Mouse (Mus musculus): Measurements from ENCODE around the gene Spc25.

The Spc25 gene

DNA sequence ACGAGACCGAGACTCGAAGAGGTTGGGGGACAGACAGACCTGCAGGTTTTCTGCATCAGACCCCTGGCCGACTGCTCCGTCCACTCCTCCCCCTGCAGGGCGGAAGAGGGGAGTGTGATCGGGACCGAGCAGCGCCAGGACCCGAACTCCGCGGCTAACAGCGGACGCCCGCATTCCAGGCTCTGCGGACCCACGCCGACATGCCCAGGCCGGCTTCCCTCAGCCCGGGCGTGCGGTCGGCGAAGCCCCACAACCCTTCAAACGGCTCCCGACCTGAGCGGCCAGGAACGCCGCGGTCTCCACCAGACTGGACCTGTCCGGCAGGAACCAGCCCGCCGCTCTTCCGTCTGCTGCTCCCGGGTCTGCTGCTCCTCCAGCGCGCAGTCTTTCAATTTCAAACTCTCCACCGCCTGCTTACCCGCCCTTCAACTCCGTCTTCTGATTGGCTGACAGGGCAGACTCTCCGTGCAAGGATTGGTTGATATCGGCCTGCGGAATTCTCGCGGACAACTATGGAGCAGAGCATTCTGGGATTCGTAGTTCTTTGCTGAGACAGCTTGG is at the start of gene Spc25:
Gene Spc25, minus strand, starts transcription at position 404 of the 561 bp plus-strand sequence.
- peak; percentile 96 for DNase-seq (ENCODE audit: low read depth, low spot score)

- DNase-seq (ENCODE audit: low read depth, low spot score), result no peak
Observed at GRCm38 (mm10) chr2:69248221-69248755, 42.3 kb upstream of the Spc25 start.

GRCm38 (mm10) chr2:69247081-69247480 is 41.1 kb upstream of the Spc25 start:
- DNase-seq (ENCODE audit: low read depth, low spot score), result no peak

DNA sequence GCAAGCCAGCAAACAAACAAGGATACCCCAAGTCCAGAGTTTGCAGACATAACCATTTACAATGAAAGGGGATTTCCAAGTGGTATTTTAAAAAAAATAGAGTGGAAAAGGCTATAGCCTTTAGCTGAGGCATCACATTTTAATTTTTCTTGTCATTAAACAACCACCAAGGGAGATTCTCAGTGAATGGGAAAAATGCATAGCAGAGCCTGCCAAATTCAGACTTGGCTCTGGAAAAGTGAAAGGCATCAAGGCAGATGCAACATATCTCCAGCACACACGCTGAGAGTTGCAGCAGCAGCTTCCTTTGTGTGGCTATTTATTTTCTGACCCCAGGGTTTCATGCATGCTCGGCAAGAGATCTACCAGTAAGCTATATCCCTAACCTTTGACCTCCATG is 38.9 kb upstream of the Spc25 start:
- DNase-seq (ENCODE audit: low read depth, low spot score), result no peak

GRCm38 (mm10) chr2:69239315-69239714 is 33.3 kb upstream of the Spc25 start:
- no peak for DNase-seq (ENCODE audit: low read depth, low spot score)

DNA sequence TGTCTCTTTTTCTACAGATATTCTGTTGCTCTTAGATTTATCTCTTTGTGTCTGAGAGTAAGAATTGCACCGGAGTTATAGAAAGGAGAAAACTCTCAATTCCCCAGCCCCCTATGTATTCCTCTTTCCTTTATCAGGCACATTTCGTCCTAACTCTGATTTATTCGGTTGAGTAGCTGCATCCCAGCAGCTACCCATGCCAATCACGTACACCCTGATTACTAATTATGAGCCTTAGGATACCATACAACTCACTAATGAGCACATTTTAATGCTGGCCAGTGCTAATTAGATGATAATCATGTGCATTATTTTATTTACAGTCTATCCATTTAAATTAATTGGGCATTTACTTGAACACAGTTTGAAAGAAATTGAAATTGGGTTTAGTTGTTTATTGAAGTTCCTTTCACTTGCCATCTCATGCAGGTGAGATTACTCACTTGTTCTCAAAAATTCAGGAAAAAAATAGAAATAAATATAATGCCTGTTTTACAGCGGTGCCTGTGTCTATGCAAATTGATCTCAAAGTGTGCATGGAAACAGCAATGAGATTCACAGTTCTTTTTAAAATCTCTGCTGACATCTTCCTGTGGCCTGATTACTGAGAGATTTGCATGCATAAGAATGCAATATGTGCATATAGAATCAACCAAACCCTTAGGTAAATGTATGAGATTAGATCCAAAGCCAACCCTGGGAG is 29.1 kb upstream of the Spc25 start:
- no peak for DNase-seq (ENCODE audit: low read depth, low spot score)

DNA sequence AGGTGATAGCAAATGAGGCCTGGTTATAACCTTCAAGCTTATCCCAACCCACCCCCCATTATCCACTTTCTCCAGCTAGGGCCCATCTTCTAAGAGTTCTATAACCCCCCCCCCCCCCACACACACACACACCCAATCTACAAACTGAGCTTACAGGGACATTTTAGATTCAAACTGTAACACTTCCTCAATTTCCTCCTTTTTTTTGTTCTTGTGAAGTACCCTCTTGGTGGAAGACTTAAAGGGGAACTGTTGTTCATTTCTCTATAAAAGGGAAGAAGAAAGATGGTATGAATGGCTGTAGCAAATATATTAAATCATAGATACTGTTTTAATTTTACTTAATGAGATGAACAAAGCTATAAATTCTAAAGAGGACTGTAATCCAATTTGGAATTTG is 26.1 kb upstream of the Spc25 start:
- no peak for DNase-seq (ENCODE audit: low read depth, low spot score)

DNA sequence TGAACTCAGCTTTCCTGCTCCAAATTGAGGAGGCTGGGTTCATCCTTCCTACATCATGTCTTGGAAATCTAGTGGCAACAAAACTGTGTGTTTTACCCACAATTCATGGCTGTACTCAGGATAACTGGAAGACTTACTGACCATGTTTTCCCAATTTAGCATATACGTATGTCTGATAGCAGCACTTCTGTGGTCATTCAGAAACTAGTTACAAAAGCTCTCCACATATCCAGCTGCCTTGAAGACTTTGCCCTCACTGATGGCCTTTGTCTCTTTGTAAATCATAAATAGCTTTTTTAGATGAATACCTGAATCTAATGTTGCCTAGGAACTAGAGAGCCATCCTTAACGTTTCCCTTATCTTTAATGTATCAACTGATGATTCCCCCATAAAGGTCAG is 24.1 kb upstream of the Spc25 start:
- DNase-seq (ENCODE audit: low read depth, low spot score), result no peak

GRCm38 (mm10) chr2:69228635-69229034 is 22.6 kb upstream of the Spc25 start:
- DNase-seq (ENCODE audit: low read depth, low spot score), result no peak

GRCm38 (mm10) chr2:69226876-69227275 is 20.9 kb upstream of the Spc25 start:
- no peak for DNase-seq (ENCODE audit: low read depth, low spot score)

GRCm38 (mm10) chr2:69224724-69225123 is 18.7 kb upstream of the Spc25 start:
- DNase-seq (ENCODE audit: low read depth, low spot score), result no peak

- no peak for DNase-seq (ENCODE audit: low read depth, low spot score)
Observed at GRCm38 (mm10) chr2:69222815-69223214, 16.8 kb upstream of the Spc25 start.

DNA sequence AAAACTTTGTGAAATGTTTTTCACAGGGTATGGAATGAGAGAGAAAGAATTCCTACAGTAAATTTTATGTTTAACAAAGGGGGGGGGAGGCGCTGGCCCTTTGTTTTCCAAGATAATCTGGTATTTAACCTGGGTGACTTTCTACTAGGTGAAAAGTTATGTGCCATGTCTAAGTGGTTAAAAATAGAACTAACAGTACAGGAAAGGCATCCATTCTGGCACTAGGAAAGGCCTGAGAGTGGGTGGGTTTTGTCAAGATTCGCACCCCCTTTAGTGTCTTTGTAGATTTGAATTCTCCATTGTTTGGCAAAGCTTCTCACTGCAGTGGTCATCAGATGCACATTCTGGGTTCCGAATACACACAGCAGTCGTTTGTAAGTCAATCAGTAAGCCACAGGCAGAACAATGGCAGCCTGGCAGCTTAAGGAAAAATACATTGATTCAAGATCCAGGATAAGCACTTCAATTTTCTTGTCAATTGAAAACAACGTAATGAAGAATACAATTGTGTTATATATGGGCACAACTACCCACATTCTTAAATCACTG is 15.9 kb upstream of the Spc25 start:
- no peak for DNase-seq (ENCODE audit: low read depth, low spot score)

DNA sequence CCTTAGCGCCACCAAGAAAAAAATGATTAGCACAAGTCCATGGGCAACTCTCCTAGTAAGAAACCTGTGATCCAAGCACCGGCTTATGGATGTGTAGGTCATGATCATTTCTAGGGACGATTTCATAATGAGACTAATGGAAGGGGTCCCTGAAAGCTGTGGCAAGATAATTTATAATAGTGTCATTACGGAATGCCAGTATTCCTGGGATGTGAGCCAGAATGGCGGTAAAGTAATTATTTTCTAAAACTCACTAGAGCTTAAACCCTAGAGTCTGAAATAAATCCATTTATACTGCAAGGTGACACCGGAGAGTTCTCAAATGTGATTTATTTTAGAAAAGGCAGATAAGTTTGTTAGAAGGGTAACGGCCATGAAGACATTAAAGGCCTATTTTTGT is 9.2 kb upstream of the Spc25 start:
- no peak for DNase-seq (ENCODE audit: low read depth, low spot score)

DNA sequence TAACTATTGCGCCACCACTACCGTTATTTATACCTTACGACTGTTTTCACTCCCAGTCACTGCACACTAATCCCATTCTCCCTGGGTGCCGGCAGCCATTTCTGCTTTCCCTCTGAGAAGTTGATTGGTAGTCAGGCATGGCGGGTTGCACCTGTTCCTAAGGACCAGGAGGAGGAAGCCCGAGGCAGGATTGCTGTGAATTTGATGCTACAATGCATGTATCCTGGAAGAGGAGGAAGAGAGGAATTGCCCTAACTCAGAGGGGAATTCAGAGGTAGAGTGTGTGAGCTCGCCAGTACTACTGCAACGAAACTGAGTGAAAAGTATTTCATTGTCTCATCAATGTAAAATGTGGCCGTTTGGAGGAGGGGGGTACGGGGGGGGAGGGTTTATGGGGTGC is 6.7 kb upstream of the Spc25 start:
- no peak for DNase-seq (ENCODE audit: low read depth, low spot score)

- DNase-seq (ENCODE audit: low read depth, low spot score), result no peak
Observed at GRCm38 (mm10) chr2:69210773-69211172, 4.8 kb upstream of the Spc25 start, which contains the start of gene G6pc2. TSS of gene G6pc2 (plus strand) at chr2:69211073.

DNA sequence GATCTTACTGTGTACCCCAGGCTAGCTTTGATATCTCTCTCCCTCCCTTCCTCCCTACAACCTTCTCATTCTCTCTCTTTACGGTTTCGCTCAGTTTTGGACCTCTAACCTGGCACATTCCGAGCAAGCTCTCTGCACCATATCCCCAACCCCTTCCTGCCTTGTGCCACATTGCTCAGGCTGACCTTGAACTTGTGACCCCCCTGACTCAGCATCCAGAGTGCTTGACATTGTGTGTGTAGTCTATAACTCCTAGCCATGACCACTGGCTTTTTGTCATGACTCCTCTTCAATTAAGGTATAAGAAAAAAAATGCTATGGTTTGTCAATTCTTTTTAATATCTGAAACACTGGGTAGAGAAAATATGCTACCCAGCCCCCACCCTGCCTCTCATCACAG is 3.7 kb upstream of the Spc25 start:
- DNase-seq (ENCODE audit: low read depth, low spot score), result no peak

DNA sequence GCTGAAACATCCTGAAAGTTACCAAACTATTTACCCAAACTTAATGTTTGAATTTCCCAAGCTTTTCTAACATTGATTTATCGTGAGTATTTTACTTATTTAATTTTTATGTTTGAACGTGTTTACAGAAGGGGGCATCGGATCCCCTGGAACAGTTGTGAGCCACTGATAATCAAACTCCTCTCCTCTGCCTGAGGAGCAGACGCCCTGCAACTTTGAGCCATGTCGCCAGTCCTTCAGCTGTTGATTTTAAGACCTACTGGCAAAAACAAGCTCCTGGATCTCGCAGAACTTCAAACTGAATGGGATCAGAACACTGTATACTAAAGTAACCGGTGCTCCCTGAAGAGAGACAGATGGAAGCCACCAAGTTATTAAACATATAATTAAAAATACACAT is 529 bp upstream of the Spc25 start:
- DNase-seq (ENCODE audit: low read depth, low spot score), result no peak

DNA sequence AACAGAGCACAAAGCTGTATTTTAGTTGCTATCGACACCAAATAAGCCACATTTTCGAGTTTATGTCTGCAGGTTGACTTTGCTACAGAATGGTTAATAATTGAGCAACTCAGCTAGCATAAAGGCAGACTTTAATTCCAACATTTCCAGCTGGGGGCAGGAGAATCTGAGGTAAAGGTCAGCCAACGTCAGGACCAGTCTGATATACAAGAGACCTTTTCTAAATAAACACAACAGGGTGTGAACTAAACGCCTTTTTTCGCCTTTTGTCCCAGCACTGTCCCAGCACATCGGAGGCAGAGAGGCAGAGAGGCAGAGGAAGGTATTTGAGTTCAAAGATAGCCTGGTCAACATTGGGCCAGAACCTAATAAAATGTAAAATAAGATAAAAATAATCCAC is 809 bp downstream of the Spc25 start:
- no peak for DNase-seq (ENCODE audit: low read depth, low spot score)

- DNase-seq (ENCODE audit: low read depth, low spot score), result no peak
Observed at GRCm38 (mm10) chr2:69193555-69193954, 12.4 kb downstream of the Spc25 start.

DNA sequence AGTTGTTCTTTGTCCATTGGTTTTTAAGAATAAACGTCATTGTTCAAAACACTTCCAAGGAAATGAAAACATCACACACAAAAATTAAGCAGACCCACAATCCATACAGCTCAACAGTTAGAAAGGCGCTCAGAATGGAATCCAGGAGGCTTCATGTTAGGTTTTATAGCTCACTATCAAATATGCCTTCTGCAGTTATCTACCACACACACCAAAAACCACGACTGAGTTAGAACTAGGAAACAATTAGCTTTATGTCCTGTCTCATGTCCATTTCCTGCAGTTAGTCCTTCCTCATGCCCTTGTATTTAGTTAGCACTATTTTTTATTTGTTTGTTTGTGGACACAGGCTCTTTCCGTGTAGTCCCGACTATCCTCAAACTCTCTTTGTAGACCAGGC is 14.9 kb downstream of the Spc25 start:
- DNase-seq (ENCODE audit: low read depth, low spot score), result no peak

DNA sequence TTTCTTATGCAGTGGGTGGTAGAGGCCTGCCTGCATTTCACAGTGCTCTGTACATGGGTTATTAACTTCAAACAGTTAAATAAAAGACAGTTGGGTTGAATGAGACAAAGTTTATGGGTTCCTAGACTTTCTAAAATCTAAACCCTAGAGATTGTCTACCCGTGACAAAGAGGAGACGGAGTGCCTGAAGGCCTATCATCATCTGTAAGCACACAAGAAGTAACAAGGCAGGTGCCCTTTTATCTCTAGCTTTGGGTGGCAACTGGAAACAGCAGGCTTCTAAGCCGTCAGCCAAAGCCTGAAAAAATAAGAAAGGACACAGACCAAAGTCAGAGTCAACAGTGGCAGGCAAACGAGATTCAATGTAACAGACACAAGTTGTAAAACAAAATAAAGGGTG is 16.8 kb downstream of the Spc25 start:
- DNase-seq (ENCODE audit: low read depth, low spot score), result no peak

GRCm38 (mm10) chr2:69188732-69189131 is 17.3 kb downstream of the Spc25 start:
- no peak for DNase-seq (ENCODE audit: low read depth, low spot score)

Data from forelimb bud, embryonic 11.5 days (tissue).